Mouse (Mus musculus): Measurements from ENCODE around the gene Irgm2. TPM values are rescaled to one million over a fixed set of nuclear protein-coding genes. Genes with fewer than 3 reads are reported as not detected.

Gene Irgm2
- 86.1 TPM for polyA plus RNA-seq (2017; shearing (Covaris generic))

GRCm38 (mm10) chr11:58199229-58200037, at the start of gene Irgm2, which contains the start of gene Igtp:
Gene Irgm2 (plus strand): TSS chr11:58199618.
Gene Igtp (plus strand): TSS chr11:58199556.

GRCm38 (mm10) chr11:58168167-58168915, 31.1 kb upstream of the Irgm2 start, which contains the start of gene Gemin5:
Gene Gemin5 (minus strand): TSS chr11:58168539.

GRCm38 (mm10) chr11:58171459-58172091, 27.8 kb upstream of the Irgm2 start, which contains the start of gene Mrpl22:
Gene Mrpl22 (plus strand): TSS chr11:58171661.

Other genes with a start within 250 kb of the Irgm2 start
- 15.3 TPM for gene Larp1, start 190.6 kb upstream of the Irgm2 start, polyA plus RNA-seq (2017; shearing (Covaris generic))
- not detected for gene Gm12248, start 106.5 kb upstream of the Irgm2 start, polyA plus RNA-seq (2017; shearing (Covaris generic))
- gene Cnot8, start 95.5 kb upstream of the Irgm2 start, polyA plus RNA-seq (2017; shearing (Covaris generic)), result 114 TPM
- 12.6 TPM for gene Gemin5, start 31.1 kb upstream of the Irgm2 start, polyA plus RNA-seq (2017; shearing (Covaris generic))
- gene Mrpl22, start 28.0 kb upstream of the Irgm2 start, polyA plus RNA-seq (2017; shearing (Covaris generic)), result 82.4 TPM
- gene Igtp, start 62 bp upstream of the Irgm2 start, polyA plus RNA-seq (2017; shearing (Covaris generic)), result 624 TPM
- gene 4930438A08Rik, start 75.2 kb downstream of the Irgm2 start, polyA plus RNA-seq (2017; shearing (Covaris generic)), result not detected
- gene Zfp692, start 107.5 kb downstream of the Irgm2 start, polyA plus RNA-seq (2017; shearing (Covaris generic)), result 22.4 TPM
- gene Zfp672, start 130.7 kb downstream of the Irgm2 start, polyA plus RNA-seq (2017; shearing (Covaris generic)), result 43.6 TPM
- 27.3 TPM for gene Sh3bp5l, start 131.1 kb downstream of the Irgm2 start, polyA plus RNA-seq (2017; shearing (Covaris generic))
- gene Lypd8, start 179.4 kb downstream of the Irgm2 start, polyA plus RNA-seq (2017; shearing (Covaris generic)), result not detected
- gene 1810065E05Rik, start 221.5 kb downstream of the Irgm2 start, polyA plus RNA-seq (2017; shearing (Covaris generic)), result not detected
- gene Gm12253, start 232.9 kb downstream of the Irgm2 start, polyA plus RNA-seq (2017; shearing (Covaris generic)), result not detected